Mouse (Mus musculus) embryonic fibroblast, embryonic 13.5 days (primary cell): ENCODE data around the gene Dnaja3. TPM values are rescaled to one million over a fixed set of nuclear protein-coding genes. Genes with fewer than 3 reads are reported as not detected.

Experiments
- H3K27ac ChIP-seq: 2 replicates; pipeline ENCODE4 v1.5.1; 2012; ENCODE audit warnings: low read length, control low read depth, inconsistent platforms; ENCODE audit not compliant: insufficient read depth
- H3K4me1 ChIP-seq: 2 replicates; pipeline ENCODE4 v1.6.1; 2011; ENCODE audit warnings: low read length; ENCODE audit not compliant: control insufficient read depth, insufficient read depth
- H3K4me3 ChIP-seq: 2 replicates; pipeline ENCODE4 v1.5.1; 2011; ENCODE audit warnings: mild to moderate bottlenecking, control low read depth, low read length; ENCODE audit not compliant: insufficient read depth
- CTCF ChIP-seq: IDR thresholded peaks from 2 replicates; pipeline ENCODE4 v1.5.1; 2011; ENCODE audit warnings: mild to moderate bottlenecking, control low read depth, low read length, moderate library complexity, borderline replicate concordance; ENCODE audit not compliant: insufficient read depth
- POLR2A ChIP-seq: IDR thresholded peaks from 2 replicates; pipeline ENCODE4 v1.6.1; 2011; ENCODE audit warnings: low read depth, mild to moderate bottlenecking, control low read depth, low read length, moderate library complexity
- polyA plus RNA-seq: library from polyadenylated mRNA; stranded (reverse); fragments of >200 nt; gene quantifications from 2 replicates; pipeline ENCODE4 v1.2.4, GENCODE M21; 2011; ENCODE audit warnings: low read depth; ENCODE audit not compliant: missing spikeins, insufficient read length

Gene Dnaja3
- polyA plus RNA-seq, 1 experiment, result 47.6 TPM

GRCm38 (mm10) chr16:4705541-4705940 lies 65.8 kb downstream of the Dnaja3 start:
- TF ChIP-seq POLR2A, result no peak

GRCm38 (mm10) chr16:4711173-4711572 lies 71.4 kb downstream of the Dnaja3 start:
- Histone ChIP-seq H3K27ac (no peak overlapping the region), H3K4me3 (no peak overlapping the region)
- TF ChIP-seq POLR2A (no peak), CTCF (no peak)

More at GRCm38 (mm10) chr16:4705541-4705940, 65.8 kb downstream of the Dnaja3 start:
- Histone ChIP-seq H3K4me1 (no peaks in the 10 kb centered on the region), H3K4me3 (no peak overlapping the region), H3K27ac (no peak overlapping the region)

GRCm38 (mm10) chr16:4713861-4714710 lies 74.3 kb downstream of the Dnaja3 start:
- no peaks in the 10 kb centered on the region for H3K4me1 ChIP-seq
- TF ChIP-seq POLR2A (no peak), CTCF (no peak)
- no peak overlapping the region for H3K27ac ChIP-seq
- no peak overlapping the region for H3K4me3 ChIP-seq

More at GRCm38 (mm10) chr16:4711173-4711572, 71.4 kb downstream of the Dnaja3 start:
- H3K4me1 ChIP-seq, result no peaks in the 10 kb centered on the region

GRCm38 (mm10) chr16:4717866-4718265 lies 78.1 kb downstream of the Dnaja3 start:
- no peak for TF ChIP-seq POLR2A
- TF ChIP-seq CTCF, result no peak
- H3K4me1 ChIP-seq, result no peaks in the 10 kb centered on the region
- H3K4me3 ChIP-seq, result peak overlapping the region; percentile 58
- H3K27ac ChIP-seq, result no peak overlapping the region

- Histone ChIP-seq H3K27ac (no peak within 1 kb of the TSS), H3K4me1 (no peaks in the 10 kb centered on the region), H3K4me3 (peak within 1 kb of the TSS; percentile 58)
- peak; percentile 78 for TF ChIP-seq POLR2A
- TF ChIP-seq CTCF, result no peak
These were observed 79.1 kb downstream of the Dnaja3 start, which contains the start of gene Nmral1 for GRCm38 (mm10) chr16:4718753-4719518. Nmral1 (minus strand) TSS chr16:4719356.

DNA sequence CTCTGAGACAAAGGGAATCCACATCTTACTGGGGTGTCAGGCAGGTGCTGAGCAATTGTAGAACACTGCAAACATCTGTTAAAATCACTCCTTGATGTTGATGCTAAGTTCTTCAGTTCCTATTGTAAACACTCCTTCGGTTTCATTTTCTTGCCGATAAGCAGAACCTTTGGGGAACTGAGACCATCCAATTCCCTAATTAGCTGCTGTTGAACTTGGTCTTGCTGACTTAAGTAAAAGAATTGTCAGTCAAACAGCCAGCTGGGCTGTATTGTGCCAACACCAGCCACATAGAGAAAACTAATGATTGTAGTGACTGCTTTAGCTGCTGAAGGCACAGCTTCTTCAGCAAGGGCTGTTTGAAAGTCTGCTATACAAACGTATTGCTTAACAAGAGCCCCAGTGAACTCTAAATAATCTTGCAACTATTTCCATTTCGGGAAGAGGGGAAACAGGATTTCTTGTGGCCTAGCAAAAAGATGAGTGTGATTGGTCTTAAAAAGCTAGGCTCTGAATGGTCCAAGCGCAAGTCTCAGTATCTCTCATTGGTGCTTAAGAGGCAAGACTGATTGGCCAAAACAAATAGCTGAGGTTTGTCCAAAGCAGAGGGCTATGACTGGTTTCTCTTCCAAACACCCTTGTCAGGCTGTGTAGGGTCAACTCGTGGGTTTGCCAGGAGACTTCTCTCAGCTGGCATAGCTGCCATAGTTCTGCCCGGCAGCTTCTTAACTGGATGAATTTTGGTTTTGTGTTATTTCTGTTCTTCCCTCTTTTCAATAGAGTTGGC lies 82.5 kb downstream of the Dnaja3 start:
- no peak overlapping the region for H3K4me3 ChIP-seq
- H3K4me1 ChIP-seq, result no peaks in the 10 kb centered on the region
- no peak overlapping the region for H3K27ac ChIP-seq
- no peak for TF ChIP-seq POLR2A
- no peak for TF ChIP-seq CTCF

- Histone ChIP-seq H3K4me1 (no peaks in the 10 kb centered on the region), H3K4me3 (no peak overlapping the region), H3K27ac (no peak overlapping the region)
- TF ChIP-seq POLR2A (no peak), CTCF (no peak)
These were observed 83.1 kb downstream of the Dnaja3 start for GRCm38 (mm10) chr16:4722915-4723209.

DNA sequence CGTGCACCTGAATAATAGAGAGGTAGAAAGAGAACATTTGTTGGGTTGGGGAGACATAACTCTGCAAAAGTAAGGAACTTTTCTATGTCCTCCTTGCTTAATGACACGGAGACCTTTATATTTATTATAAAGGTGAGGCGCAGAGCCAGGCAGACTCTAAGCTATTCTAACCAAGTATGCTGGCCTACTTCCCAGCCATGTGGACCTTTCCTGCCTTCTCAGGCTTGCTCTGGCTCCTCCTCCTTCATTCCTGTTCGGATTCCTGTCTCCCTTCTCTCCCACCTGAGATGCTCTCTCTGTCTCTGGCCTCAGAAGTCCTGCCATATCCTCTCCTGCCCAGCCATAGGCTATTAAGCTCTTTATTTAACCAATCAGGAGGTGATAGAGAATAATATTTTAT lies 85.5 kb downstream of the Dnaja3 start:
- H3K27ac ChIP-seq, result no peak overlapping the region
- no peak for TF ChIP-seq POLR2A
- TF ChIP-seq CTCF, result no peak
- no peak overlapping the region for H3K4me3 ChIP-seq
- no peaks in the 10 kb centered on the region for H3K4me1 ChIP-seq

GRCm38 (mm10) chr16:4725780-4726527 lies 86.2 kb downstream of the Dnaja3 start, which contains the start of gene Hmox2:
Hmox2 (plus strand) TSS chr16:4726361.
- TF ChIP-seq POLR2A (peak; percentile 99), CTCF (no peak)
- no peak within 1 kb of the TSS for H3K27ac ChIP-seq
- H3K4me1 ChIP-seq, result no peaks in the 10 kb centered on the region
- peak within 1 kb of the TSS; percentile 86 for H3K4me3 ChIP-seq
